Mouse (Mus musculus) midbrain, postnatal 0 days (tissue): ENCODE results near the gene Isca2. TPM values are rescaled to one million over a fixed set of nuclear protein-coding genes. Genes with fewer than 3 reads are reported as not detected.

Experiments used
- ATAC-seq: fragments of 200-750 bp; cut with Nextera tagmentation; 2 replicates; pipeline ENCODE4 v1.8.0; 2017; ENCODE audit warnings: moderate number of reproducible peaks, mild to moderate bottlenecking, moderate TSS enrichment, moderate library complexity; ENCODE audit not compliant: low FRiP score
- DNase-seq: peaks from one replicate; pipeline ENCODE4 v3.0.0-alpha.2; 2015; ENCODE audit warnings: low spot score
- H3K27ac ChIP-seq: fragments of 300-500 bp; sonication (generic); 2 replicates; pipeline ENCODE4 v1.5.1; 2014; ENCODE audit warnings: low read depth, mild to moderate bottlenecking, low read length, mixed read lengths
- H3K27me3 ChIP-seq: fragments of 300-500 bp; sonication (generic); 2 replicates; pipeline ENCODE4 v1.6.1; 2014; ENCODE audit warnings: low read length, control low read depth, mixed read lengths; ENCODE audit not compliant: insufficient read depth
- H3K36me3 ChIP-seq: fragments of 300-500 bp; sonication (generic); 2 replicates; pipeline ENCODE4 v1.6.1; 2014; ENCODE audit warnings: low read length, control low read depth, mixed read lengths; ENCODE audit not compliant: insufficient read depth
- H3K4me1 ChIP-seq: fragments of 300-500 bp; sonication (generic); 2 replicates; pipeline ENCODE4 v1.6.1; 2014; ENCODE audit warnings: mild to moderate bottlenecking, control low read depth, antibody characterized with exemption, low read length, mixed read lengths; ENCODE audit not compliant: insufficient read depth
- H3K4me2 ChIP-seq: fragments of 300-500 bp; sonication (generic); 2 replicates; pipeline ENCODE4 v1.6.1; 2014; ENCODE audit warnings: low read depth, mild to moderate bottlenecking, low read length, mixed read lengths; ENCODE audit not compliant: poor library complexity, severe bottlenecking
- H3K4me3 ChIP-seq: fragments of 300-500 bp; sonication (generic); 2 replicates; pipeline ENCODE4 v1.5.1; 2014; ENCODE audit warnings: low read depth, mild to moderate bottlenecking, low read length, moderate library complexity
- H3K9ac ChIP-seq: fragments of 300-500 bp; sonication (generic); replicated peaks from 2 replicates; pipeline ENCODE4 v1.6.1; 2014; ENCODE audit warnings: mild to moderate bottlenecking, low read length, moderate library complexity, mixed read lengths; ENCODE audit not compliant: poor library complexity, severe bottlenecking
- H3K9me3 ChIP-seq: fragments of 300-500 bp; sonication (generic); 2 replicates; pipeline ENCODE4 v1.6.1; 2016; ENCODE audit warnings: low read length, control low read depth
- CTCF ChIP-seq: IDR thresholded peaks from 2 replicates; pipeline ENCODE4 v1.5.1; 2016; ENCODE audit warnings: antibody characterized with exemption, mild to moderate bottlenecking
- WGBS: fragments of 180-500 bp; shearing (Covaris S2); extraction: QIAGEN DNeasy Blood & Tissue Kit; methylation state at CpG from one replicate; pipeline ENCODE4 v1.1.7; 2014; 5-methylcytosine and 5-hydroxymethylcytosine counted together
- polyA plus RNA-seq: library from polyadenylated mRNA; unstranded; fragments of >200 nt; fragmentation: Nextera tagmentation; extraction: Ambion mirVana; gene quantifications from 2 replicates; pipeline ENCODE4 v1.2.1, GENCODE M21; 2015
- total RNA-seq: library from RNA; depleted of rRNA; stranded (reverse); fragments of >200 nt; gene quantifications from 2 replicates; pipeline ENCODE4 v1.2.3, GENCODE M21; 2014

Isca2 gene
- total and polyA plus RNA-seq, 2 experiments from 2014 or later = 58.8 to 119 TPM

DNA sequence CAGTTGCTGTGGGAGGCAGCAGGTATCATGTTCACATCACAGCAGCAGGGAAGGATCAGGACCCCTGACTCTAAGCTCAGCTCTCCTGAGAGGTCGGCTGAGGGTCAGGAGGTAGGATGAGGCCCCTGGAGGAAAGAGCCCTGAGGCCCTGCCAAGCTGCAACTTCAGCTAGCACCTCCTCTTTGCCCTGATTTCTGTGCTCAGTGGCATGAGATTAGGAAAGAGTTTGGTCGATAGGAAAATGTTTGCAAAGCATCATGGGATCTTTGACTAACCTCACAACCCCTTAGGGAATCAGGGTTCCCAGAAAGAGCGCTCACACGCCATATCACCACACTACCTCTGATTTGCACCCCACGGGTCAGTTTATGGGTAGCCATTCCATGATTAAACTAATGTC lies 33.7 kb downstream of the Isca2 start:
- Histone ChIP-seq H3K36me3 (no peaks in the 10 kb centered on the region), H3K27me3 (no peaks in the 10 kb centered on the region), H3K9me3 (no peaks in the 10 kb centered on the region), H3K27ac (no peak overlapping the region), H3K4me1 (no peaks in the 10 kb centered on the region), H3K4me3 (no peak overlapping the region), H3K9ac (no peak overlapping the region), H3K4me2 (no peak overlapping the region)
- no peak for DNase-seq
- WGBS = 70% methylated on average over 5 of the region's 5 CpGs
- TF ChIP-seq CTCF = no peak
- no peak for ATAC-seq

- no peaks in the 10 kb centered on the region for H3K4me1 ChIP-seq
These were observed 34.3 kb downstream of the Isca2 start for GRCm38 (mm10) chr12:84807351-84807750.

DNA sequence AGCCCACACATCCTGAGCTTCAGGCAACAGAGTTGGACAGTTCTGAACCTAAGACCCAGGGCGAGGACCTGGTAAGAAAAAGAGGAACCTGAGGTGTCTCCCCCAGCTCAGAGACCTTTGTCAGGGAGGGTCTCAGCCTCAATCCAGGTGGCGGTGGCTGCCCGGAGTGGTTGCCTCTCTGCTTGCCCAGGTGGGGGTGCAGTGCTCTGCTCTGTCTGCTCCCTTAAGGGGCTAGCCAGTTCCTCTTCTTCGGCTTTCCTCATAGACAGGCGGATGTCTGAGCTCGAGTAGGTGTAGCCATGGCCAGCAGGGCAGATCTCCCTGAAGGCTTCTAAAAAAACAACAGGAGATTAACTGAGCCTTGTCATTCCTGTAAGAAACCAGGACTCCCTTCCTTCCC lies 36.0 kb downstream of the Isca2 start:
- DNase-seq (no peak), ATAC-seq (no peak)
- TF ChIP-seq CTCF = no peak
- no peak overlapping the region for H3K27ac ChIP-seq
- H3K36me3 ChIP-seq = no peaks in the 10 kb centered on the region
- 79% methylated on average over 6 of the region's 6 CpGs for WGBS
- no peaks in the 10 kb centered on the region for H3K9me3 ChIP-seq
- H3K27me3 ChIP-seq = no peaks in the 10 kb centered on the region
- no peaks in the 10 kb centered on the region for H3K4me1 ChIP-seq
- no peak overlapping the region for H3K4me3 ChIP-seq
- no peak overlapping the region for H3K9ac ChIP-seq
- no peak overlapping the region for H3K4me2 ChIP-seq

More at GRCm38 (mm10) chr12:84807351-84807750, 34.3 kb downstream of the Isca2 start:
- no peaks in the 10 kb centered on the region for H3K9me3 ChIP-seq
- H3K9ac ChIP-seq = no peak overlapping the region
- no peak overlapping the region for H3K27ac ChIP-seq
- H3K27me3 ChIP-seq = no peaks in the 10 kb centered on the region
- DNase-seq (peak; percentile 22), ATAC-seq (no peak)
- no peaks in the 10 kb centered on the region for H3K36me3 ChIP-seq
- H3K4me3 ChIP-seq = no peak overlapping the region
- no peak overlapping the region for H3K4me2 ChIP-seq
- 78% methylated on average over 13 of the region's 13 CpGs for WGBS
- TF ChIP-seq CTCF = no peak

DNA sequence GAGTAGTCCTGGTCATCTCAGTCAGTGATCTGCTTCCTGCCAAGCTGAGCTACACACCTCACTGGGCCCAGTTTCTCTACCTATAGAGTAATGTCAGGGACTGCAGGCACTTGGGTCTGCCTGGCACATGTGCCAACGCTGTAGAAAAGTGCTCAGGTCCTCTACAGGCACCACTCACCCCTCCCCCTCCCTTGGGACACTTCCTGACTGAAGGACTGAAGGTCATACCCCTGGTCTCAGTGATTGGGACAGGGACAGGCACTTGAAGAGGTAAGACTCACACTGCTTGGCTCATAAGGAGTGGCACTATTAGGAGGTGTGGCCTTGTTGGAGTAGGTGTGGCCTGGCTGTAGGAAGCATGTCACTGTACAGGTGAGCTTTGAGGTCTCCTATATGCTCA lies 37.8 kb downstream of the Isca2 start:
- H3K36me3 ChIP-seq = no peaks in the 10 kb centered on the region
- H3K9me3 ChIP-seq = no peaks in the 10 kb centered on the region
- no peaks in the 10 kb centered on the region for H3K4me1 ChIP-seq
- ATAC-seq (no peak), DNase-seq (no peak)
- no peak for TF ChIP-seq CTCF
- WGBS = 74% methylated on average over 1 of the region's 1 CpGs
- H3K27me3 ChIP-seq = no peaks in the 10 kb centered on the region
- no peak overlapping the region for H3K4me3 ChIP-seq
- H3K4me2 ChIP-seq = no peak overlapping the region
- no peak overlapping the region for H3K27ac ChIP-seq
- H3K9ac ChIP-seq = no peak overlapping the region

DNA sequence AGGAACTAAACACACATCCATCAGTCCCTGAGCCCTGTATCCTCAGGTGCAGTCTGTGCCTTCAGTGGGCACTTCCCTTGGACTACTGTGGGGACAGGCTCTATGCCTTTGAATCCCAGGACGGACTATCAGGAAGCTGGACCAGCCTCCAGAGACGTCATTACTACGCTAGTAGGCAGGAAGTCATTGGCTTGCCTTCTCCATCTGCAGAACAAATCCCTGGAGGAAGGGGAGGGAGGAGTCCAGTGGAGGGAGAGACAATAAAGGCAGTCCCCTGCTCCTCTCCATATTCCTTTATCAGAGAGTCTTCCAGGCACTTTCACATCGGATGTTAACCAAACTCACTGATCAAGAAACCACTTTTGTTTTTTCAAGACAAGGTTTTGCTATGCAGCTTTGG lies 38.5 kb downstream of the Isca2 start:
- no peaks in the 10 kb centered on the region for H3K27me3 ChIP-seq
- H3K4me2 ChIP-seq = no peak overlapping the region
- no peak for DNase-seq
- no peak overlapping the region for H3K9ac ChIP-seq
- 69% methylated on average over 4 of the region's 4 CpGs for WGBS
- no peaks in the 10 kb centered on the region for H3K9me3 ChIP-seq
- no peak for ATAC-seq
- no peak for TF ChIP-seq CTCF
- no peaks in the 10 kb centered on the region for H3K4me1 ChIP-seq
- no peak overlapping the region for H3K4me3 ChIP-seq
- no peak overlapping the region for H3K27ac ChIP-seq
- H3K36me3 ChIP-seq = no peaks in the 10 kb centered on the region

GRCm38 (mm10) chr12:84812004-84812403 lies 39.0 kb downstream of the Isca2 start:
- DNase-seq (no peak), ATAC-seq (no peak)
- no peaks in the 10 kb centered on the region for H3K27me3 ChIP-seq
- no peak overlapping the region for H3K4me3 ChIP-seq
- H3K4me1 ChIP-seq = no peaks in the 10 kb centered on the region
- H3K4me2 ChIP-seq = no peak overlapping the region
- no peak overlapping the region for H3K9ac ChIP-seq
- H3K9me3 ChIP-seq = no peaks in the 10 kb centered on the region
- 67% methylated on average over 3 of the region's 3 CpGs for WGBS
- no peaks in the 10 kb centered on the region for H3K36me3 ChIP-seq
- TF ChIP-seq CTCF = peak; percentile 29; the same call in 1 of the 2 replicates
- no peak overlapping the region for H3K27ac ChIP-seq
